Mouse (Mus musculus) spleen, adult 2 months (tissue): ENCODE results near the gene Mms22l. TPM values are rescaled to one million over a fixed set of nuclear protein-coding genes. Genes with fewer than 3 reads are reported as not detected.
"Not testable (repeated sequence)": the region's sequence is repeated elsewhere in the genome, so short reads cannot be mapped to it uniquely, and the experiment has no call there.

ENCODE experiments used
- DNase-seq, 2 experiments: peaks; one replicate each; pipeline versions ENCODE4 v3.0.0 to v3.0.0-alpha.2; 2012 to 2021; ENCODE audit warnings: low spot score in 2 of 2, low read depth in 1 of 2
- H3K27ac ChIP-seq: fragments of 200-500 bp; 2 replicates; pipeline ENCODE4 v1.5.1; 2012; ENCODE audit warnings: low read length, inconsistent platforms; ENCODE audit not compliant: insufficient read depth
- H3K27me3 ChIP-seq: fragments of 200-500 bp; 2 replicates; pipeline ENCODE4 v1.6.1; 2012; ENCODE audit warnings: mild to moderate bottlenecking, moderate library complexity, low read length, inconsistent platforms; ENCODE audit not compliant: control insufficient read depth, insufficient read depth
- H3K36me3 ChIP-seq: fragments of 200-500 bp; 2 replicates; pipeline ENCODE4 v1.6.1; 2012; ENCODE audit warnings: mild to moderate bottlenecking, low read length, inconsistent platforms; ENCODE audit not compliant: control insufficient read depth, insufficient read depth
- H3K4me1 ChIP-seq: fragments of 200-500 bp; 2 replicates; pipeline ENCODE4 v1.6.1; 2011; ENCODE audit warnings: inconsistent platforms; ENCODE audit not compliant: control insufficient read depth, insufficient read depth, insufficient read length
- H3K4me3 ChIP-seq: fragments of 200-500 bp; 2 replicates; pipeline ENCODE4 v1.5.1; 2011; ENCODE audit warnings: mild to moderate bottlenecking, inconsistent platforms; ENCODE audit not compliant: insufficient read depth, insufficient read length; ENCODE audit errors: extremely low read depth
- CTCF ChIP-seq: fragments of 200-500 bp; IDR thresholded peaks from 2 replicates; pipeline ENCODE4 v1.5.1; 2011; ENCODE audit warnings: mild to moderate bottlenecking, inconsistent platforms; ENCODE audit not compliant: insufficient read depth, insufficient read length, insufficient replicate concordance; ENCODE audit errors: extremely low read depth
- POLR2A ChIP-seq: fragments of 200-500 bp; IDR thresholded peaks from 2 replicates; pipeline ENCODE4 v1.6.1; 2011; ENCODE audit warnings: low read depth, low read length, inconsistent platforms
- WGBS: fragments of 180-500 bp; shearing (Covaris S2); methylation state at CpG from one replicate; pipeline ENCODE4 v1.1.7; 2018; 5-methylcytosine and 5-hydroxymethylcytosine counted together
- polyA plus RNA-seq: library from polyadenylated mRNA; depleted of rRNA; stranded (reverse); fragments of >200 nt; gene quantifications from 2 replicates; pipeline ENCODE4 v1.2.3, GENCODE M21; 2012

Gene Mms22l
- polyA plus RNA-seq, 1 experiment = 3.6 TPM

DNA sequence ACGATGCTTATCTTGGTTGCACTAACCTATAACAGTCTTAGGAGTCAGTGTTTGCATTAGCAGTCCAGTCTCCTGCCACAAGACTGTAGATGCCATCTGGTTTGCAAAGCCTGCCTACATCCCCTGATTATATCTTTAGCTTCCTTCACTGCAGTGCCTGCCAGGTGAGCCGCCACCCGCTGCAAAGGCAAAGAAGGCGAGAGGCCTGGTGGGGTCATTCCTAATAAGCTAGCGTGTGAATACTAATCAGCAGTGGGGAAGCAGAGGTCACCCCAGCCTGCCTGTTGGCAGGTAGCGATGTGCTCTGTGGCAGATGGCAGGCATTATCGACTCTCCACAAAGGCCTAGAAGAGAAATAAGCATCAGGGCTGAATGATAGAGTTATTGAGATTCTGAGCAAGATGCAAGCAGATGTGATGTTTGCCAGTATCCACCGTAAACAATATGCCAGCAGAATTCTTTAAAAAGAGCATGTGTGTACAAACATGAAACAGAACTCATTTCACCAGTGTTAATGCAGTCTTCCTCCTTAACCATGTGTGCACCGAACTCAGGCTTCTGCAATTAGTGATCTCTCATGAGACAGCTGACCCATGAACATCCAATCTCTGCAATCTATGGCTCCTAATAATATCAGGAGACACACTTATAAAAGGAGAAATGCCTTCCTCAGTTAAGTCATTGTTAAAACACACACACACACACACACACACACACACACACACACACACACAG lies 135.1 kb downstream of the Mms22l start:
- H3K27me3 ChIP-seq = no peaks in the 10 kb centered on the region
- no peak for DNase-seq
- H3K4me1 ChIP-seq = no peaks in the 10 kb centered on the region
- no peaks in the 10 kb centered on the region for H3K36me3 ChIP-seq
- H3K27ac ChIP-seq = no peak overlapping the region
- TF ChIP-seq CTCF = no peak
- no peak for TF ChIP-seq POLR2A
- 91% methylated on average over 9 of the region's 9 CpGs for WGBS
- no peak overlapping the region for H3K4me3 ChIP-seq

- TF ChIP-seq POLR2A = no peak
- no peak for TF ChIP-seq CTCF
Observed at GRCm38 (mm10) chr4:24642306-24642705, 146.1 kb downstream of the Mms22l start.

GRCm38 (mm10) chr4:24644735-24645134 lies 148.5 kb downstream of the Mms22l start:
- not testable (repeated sequence) for H3K4me1 ChIP-seq, H3K27ac ChIP-seq, H3K36me3 ChIP-seq, H3K4me3 ChIP-seq, DNase-seq, H3K27me3 ChIP-seq
- WGBS = 87% methylated on average over 7 of the region's 8 CpGs

More at GRCm38 (mm10) chr4:24642306-24642705, 146.1 kb downstream of the Mms22l start:
- no peak for DNase-seq
- Histone ChIP-seq H3K27me3 (no peaks in the 10 kb centered on the region), H3K27ac (no peak overlapping the region), H3K4me3 (no peak overlapping the region), H3K4me1 (no peaks in the 10 kb centered on the region), H3K36me3 (no peaks in the 10 kb centered on the region)
- 88% methylated on average over 2 of the region's 2 CpGs for WGBS
